Mouse (Mus musculus): ENCODE measurements around the gene Coil. TPM values are rescaled to one million over a fixed set of nuclear protein-coding genes. Genes with fewer than 3 reads are reported as not detected.
"Not testable (repeated sequence)": the region's sequence is repeated elsewhere in the genome, so short reads cannot be mapped to it uniquely, and the experiment has no call there.

The Coil gene
- total RNA-seq, 2 experiments from 2014 or later: 2.4 to 3.5 TPM

DNA sequence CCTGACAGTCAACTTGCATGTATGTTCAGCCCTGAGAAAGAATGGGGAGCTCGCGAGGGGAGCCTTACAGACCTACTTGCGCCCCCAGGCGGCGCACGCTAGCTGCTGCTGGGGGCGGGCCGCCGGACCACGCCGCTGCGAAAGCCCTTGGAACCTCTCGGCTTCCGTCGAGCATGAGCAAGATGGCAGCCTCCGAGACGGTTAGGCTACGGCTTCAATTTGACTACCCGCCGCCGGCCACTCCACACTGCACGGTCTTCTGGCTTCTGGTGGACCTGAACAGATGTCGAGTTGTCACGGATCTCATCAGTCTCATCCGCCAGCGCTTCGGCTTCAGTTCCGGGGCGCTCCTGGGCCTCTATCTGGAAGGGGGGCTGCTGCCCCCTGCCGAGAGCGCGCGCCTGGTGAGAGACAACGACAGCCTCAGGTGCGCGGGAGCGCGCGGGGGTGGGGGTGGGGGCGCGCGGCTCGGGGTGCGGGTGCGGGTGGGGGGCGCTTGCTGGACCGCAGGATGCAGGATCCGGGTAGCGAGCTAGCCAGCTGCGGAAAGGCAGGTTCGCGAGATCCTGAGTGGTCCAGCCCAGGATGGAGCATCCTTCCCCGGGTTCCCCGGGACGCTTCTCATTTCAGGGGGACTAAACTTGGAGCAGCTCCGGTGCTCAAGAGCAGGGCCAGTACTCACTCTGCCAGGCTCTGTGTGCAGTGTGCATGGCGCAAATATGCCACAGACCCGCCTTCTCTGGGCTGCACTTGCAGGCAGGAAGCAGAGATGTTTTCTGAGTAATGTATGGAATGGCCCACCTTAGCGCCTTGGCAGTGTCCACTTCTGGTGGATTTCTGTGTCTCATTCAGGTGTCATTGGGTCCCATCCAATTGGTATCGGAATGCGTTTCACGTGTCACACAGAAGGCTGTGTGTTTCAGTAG lies 4.0 kb downstream of the Coil start:
- peak; percentile 88 for DNase-seq

DNA sequence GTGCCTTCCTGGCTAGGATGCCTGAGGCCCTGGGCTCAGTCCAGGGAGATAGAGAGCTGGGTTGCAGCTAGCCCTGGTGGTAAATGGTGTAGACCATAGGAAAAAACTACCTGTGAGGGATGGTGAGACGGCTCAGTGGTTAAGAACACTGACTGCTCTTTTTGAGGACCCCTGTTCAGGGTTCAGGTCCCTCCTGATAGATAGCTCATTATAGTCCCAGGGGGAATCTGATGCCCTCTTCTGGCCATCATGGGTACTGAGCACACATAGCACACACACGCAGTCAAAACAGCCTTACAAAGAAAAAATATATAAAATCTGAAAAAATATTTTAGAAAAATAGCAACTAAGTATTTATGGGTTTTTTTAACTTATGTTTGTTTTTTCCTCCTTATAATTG lies 6.3 kb downstream of the Coil start:
- DNase-seq: no peak

GRCm38 (mm10) chr11:88977188-88977587 lies 7.1 kb downstream of the Coil start:
- DNase-seq: no peak

DNA sequence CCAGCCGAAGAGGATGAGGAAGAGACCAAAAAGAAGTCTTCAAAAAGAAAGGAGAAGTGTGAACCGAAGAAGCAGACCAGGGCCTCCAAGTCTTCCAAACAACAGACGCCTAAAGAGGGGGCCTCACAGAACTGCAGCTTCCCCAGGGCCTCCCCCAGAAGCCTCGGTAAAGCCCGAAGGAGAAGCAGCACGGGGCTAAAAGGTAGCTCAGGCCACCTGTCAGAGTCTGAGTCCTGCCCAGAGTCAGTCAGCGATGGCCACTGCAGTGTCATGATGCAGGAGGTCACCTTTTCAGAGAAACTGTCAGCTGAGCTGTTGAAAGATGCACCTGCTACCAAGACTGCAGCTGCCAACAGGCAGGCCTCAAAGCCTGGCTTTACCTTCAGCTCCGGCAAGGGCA lies 11.3 kb downstream of the Coil start:
- no peak for DNase-seq

DNA sequence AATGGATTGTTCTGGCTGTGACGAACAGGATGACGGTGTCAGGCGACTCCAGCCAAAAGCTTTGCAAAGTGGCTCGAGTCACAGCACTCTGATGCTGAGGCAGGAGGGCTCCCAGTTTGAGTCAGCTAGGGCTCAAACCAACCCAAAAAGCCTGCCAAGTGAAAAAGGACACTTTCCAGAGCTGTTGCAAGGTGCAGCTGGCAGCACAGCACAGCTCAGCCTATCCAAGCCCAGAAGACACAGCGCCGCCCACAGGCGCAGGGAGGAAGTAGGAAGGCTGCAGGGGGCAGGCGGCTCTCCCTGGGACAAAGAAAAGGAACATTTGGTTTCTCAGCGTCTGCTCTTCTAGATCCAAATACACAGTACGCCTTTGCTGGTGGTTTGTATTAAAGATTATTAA lies 16.6 kb downstream of the Coil start:
- DNase-seq: no peak

- DNase-seq: no peak
Measured at GRCm38 (mm10) chr11:88988956-88989355, 18.9 kb downstream of the Coil start.

DNA sequence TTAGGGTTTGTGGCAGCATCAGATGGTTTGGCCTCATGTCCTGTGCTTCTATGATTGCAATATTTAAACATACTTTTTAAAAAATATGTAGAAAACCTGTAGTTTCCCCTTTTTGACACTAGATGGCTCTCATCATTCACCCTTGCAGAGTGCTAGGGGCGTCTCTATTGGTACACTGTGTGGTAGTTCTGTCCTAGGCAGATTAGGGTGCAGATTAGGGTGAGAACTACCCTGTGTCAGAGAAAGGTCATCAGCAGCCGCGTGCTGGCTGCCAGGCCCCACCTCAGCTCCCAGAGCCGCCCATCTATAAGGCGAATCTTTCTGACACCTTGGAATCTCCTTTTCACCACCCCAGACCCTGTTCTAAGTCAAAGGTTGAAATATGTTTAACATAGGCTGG lies 19.5 kb downstream of the Coil start:
- no peak for DNase-seq

GRCm38 (mm10) chr11:88993186-88993585 lies 23.1 kb downstream of the Coil start:
- DNase-seq: no peak

DNA sequence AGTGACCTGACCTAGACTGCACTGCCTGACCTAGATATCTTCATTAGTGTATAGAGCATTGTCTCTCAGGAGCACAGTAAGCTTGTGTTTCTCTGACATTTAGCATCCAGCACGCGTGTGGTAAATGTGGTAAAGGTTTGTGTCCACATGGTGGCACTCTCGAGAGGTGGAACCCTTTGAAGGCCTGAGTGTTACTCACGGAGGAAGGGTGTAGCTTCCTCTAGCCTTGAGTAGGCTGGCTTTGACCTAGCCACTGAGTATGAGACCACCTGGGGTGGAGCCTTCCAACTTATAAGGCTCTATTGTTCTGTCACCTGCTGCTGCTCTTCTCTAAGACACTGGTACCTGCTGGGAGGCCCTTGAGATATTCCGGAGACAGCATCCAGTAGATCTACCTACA lies 23.6 kb downstream of the Coil start:
- DNase-seq: peak; percentile 40

- no peak for DNase-seq
Measured at GRCm38 (mm10) chr11:88994492-88994891, 24.4 kb downstream of the Coil start.

GRCm38 (mm10) chr11:88995616-88996015 lies 25.6 kb downstream of the Coil start:
- DNase-seq: no peak

DNA sequence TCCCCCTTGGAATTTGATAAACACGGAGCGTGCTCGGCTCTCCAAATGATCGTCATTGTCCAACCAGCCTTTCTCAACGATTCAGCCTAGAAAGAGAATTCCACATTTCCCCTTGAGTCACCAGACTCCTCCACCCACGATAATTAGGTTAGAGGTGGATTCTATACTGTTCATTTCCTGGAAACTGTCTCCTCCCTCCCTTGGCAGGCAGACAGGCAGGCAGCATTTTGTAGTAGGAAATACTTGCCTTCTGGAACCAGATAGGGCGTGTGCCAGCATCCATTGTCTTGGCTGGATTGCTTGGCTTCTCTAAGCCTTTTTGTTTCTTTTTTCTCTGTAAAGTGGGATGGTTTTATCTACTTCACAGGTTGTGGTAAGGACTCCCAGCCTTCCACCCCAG lies 26.4 kb downstream of the Coil start:
- no peak for DNase-seq

DNA sequence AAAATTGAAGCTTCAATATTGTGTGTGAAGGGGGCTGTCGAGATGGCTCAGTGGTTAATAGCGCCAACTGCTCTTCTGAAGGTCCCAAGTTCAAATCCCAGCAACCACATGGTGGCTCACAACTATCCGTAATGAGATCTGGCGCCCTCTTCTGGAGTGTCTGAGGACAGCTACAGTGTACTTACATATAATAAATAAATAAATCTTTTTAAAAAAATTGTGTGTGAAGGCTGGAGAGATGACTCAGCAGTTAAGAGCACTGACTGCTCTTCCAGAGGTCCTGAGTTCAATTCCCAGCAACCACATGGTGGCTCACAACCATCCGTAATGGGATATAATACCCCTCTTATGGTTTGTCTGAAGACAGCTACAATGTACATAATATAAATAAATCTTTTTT lies 27.3 kb downstream of the Coil start:
- not testable (repeated sequence) for DNase-seq

DNA sequence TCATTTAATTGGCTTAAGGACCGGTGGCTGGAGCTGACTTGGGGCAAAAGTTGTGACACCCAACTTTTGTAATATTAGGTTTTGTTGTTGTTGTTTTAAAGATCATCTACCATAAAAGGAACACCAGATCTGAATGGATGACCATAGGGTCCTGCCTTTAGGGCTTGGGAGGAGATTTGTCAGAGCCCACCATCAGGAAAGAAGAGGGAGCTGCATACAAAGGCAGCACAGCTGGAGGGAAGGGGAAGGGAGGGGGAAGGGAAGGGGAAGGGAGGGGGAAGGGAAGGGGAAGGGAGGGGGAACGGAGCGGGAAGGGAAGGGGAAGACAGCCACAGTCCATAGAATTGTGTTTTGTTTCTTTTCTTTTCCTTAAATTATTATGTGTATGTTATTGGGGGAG lies 28.4 kb downstream of the Coil start:
- no peak for DNase-seq

DNA sequence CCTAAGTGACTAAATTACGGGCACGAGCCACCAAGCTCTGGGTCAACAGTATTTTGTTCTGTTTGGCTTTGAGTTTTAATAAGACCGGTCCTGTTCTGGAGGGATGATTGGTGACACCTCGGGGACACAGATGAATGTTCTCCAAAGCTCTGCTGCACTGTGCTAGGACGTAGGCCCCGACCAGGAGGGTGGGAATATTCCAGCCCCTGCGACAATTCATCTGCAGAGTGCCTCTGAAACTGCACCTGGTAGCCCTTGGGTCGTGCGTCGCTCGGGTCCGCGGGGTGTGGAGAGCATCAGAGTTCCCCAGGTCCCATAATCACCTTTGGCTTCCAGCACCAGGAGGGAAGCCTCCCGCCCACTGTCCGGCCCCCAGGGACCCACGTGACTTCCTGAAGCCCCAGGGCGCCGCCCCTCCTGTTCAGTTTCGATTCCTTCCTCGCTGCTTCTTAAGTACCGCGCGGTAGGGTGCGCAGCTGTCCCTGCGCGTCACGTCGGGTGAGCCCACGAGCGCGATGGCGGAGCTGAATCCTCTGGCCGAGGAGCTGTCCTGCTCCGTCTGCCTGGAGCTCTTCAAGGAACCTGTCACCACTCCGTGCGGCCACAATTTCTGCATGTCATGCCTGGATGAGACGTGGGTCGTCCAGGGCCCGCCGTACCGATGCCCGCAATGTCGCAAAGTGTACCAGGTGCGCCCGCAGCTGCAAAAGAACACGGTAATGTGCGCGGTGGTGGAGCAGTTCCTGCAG lies 29.1 kb downstream of the Coil start, which contains the start of gene Trim25:
TSS of gene Trim25 (plus strand) at position 403 of the 749 bp plus-strand sequence.
- DNase-seq: peak; percentile 89

GRCm38 (mm10) chr11:88999723-89000526 lies 29.9 kb downstream of the Coil start:
- no peak for DNase-seq

DNA sequence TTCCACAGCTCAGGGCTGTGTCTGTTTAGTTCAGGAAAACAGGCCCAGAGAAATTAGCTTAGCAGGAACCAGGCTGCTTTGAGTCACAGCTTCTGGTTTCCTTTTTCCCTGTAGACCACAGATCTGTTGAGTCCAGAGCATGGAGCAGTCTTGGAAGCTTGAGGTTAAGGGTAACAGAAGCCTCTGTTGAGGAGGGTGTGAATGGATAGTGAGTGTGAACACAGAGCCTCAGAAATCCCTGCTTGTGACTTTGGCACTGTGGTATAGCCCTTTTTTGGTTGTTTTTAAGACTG lies 30.4 kb downstream of the Coil start:
- no peak for DNase-seq

DNA sequence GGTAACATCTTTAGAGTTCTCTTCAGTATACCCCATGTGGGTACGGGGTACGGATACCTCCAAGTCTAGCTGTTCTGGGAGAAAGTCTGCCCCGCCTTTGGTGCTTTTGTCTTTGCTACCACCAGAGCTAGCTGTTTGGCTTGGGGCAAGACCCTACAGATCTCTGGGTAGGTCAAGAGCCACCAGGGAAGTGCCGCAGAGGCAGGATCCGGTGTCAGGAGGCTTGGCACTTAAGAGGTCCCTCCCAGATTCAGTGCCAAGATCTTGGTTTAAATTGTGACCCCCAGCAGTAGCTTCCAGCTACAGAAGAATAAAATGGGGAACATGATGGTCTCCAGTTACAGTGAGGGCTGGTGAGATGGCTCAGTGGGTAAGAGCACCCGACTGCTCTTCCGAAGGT lies 31.5 kb downstream of the Coil start:
- DNase-seq: no peak

- DNase-seq: no peak
Measured at GRCm38 (mm10) chr11:89002068-89002467, 32.0 kb downstream of the Coil start.

DNA sequence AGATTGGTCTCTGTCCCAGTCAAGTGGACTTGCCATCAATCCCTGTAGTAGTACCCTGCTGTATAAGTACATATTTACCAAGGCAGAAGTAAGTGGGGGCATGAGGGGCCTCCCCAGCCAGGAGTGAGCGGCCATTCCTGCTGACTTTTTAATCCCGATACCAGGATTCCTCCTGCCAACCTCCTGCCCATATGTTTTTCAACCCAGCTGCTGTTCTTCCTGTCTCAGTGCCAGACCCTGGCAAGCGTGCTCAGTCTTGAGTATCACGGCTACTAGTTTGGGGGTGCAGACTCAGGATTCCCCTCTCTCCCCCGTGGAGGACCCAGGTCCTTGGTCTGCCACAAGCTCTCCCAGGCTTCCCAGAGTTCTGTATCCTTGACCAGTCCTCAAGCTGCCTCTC lies 32.6 kb downstream of the Coil start:
- no peak for DNase-seq

DNA sequence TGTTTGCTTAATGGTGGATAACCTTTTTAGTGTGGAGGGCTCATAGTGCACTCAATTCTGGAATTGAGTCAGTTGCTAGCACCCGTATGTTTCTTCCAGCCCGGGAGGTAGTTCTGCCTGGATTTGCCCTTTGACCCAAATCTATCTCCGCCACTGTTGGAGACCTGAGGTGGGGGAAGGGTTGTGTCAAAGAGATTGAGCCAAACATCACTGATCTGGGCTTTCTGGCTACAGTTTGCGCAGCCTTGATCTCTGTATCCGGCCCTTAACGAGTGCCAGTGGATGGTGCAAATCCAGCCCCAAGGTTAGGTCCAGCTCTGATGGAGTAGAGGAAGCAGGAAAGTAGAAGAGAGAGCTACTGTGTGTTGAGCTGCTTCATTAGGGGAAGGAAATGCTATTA lies 33.0 kb downstream of the Coil start:
- no peak for DNase-seq

GRCm38 (mm10) chr11:89003726-89004125 lies 33.7 kb downstream of the Coil start:
- no peak for DNase-seq

- no peak for DNase-seq
Measured at GRCm38 (mm10) chr11:89005473-89005872, 35.4 kb downstream of the Coil start.
